Mouse (Mus musculus): ENCODE data around the gene Zfyve9.
"Not testable (repeated sequence)": the region's sequence is repeated elsewhere in the genome, so short reads cannot be mapped to it uniquely, and the experiment has no call there.

Zfyve9 gene

DNA sequence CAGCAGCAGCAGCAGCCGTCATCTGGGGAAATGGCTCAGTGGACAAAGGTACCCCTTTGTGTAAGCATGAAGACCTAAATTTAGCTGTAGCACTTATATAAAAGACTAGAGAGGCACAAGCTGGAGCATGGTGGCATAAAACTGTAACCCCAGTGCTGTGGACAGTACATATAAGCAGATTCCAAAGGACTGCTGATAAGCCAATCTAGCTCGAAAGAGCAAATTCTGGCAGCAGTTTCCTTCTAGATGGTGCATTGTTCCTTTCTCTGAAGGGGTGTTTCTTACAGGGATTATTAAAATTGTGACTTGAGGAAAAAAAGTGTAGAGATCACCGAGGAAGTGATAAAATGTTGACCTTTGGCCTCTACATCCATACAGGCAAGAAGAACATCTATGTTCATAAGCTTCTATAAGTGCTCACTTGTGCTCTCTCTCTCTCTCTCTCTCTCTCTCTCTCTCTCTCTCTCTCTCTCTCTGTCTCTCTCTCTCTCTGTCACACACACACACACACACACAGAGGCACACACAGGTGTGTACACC is 59.3 kb downstream of the Zfyve9 start:
- DNase-seq (ENCODE audit: low read depth, low spot score), result no peak

DNA sequence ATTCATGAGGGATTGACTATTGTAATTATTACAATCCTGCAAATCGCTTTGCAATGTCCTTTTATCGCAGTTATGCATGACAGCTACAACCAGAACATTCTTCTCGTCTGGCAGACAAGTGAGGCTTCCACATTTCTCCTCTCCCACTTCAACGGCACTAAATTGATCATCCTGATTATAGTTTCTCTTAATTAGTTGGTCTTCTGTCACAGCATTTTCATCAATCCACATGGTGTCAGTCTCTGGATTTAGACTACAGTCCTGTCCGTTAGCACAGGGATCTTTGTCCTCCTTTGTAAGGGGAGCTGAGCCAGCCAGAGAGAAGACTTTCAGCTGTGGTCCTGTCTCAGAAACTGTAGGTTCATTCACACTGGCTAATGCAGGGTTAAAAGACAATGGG is 61.2 kb downstream of the Zfyve9 start, which contains the start of gene 3110021N24Rik:
Gene 3110021N24Rik, plus strand, starts transcription at position 301 of the 400 bp plus-strand sequence.
- DNase-seq (ENCODE audit: low read depth, low spot score), result no peak

DNA sequence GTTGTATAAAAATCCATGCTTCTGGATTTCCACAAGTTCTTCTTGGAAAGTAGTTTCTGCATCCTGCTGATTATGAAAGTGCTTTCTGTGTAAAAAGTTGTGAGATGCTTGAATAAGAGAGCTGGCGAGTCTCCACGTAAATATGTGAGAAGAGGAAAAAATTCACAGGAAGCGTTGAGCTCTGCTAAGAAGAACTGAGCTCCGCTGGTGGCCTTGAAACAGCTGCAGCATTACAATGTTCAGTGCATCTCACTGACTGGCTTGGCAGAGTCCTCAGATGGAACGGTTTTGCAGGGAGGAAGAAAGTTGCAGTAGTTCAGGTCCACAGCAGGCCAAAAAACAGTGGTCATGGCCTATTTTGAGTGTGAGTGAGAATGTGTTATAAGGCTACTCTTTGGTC is 72.4 kb downstream of the Zfyve9 start:
- no peak for DNase-seq (ENCODE audit: low read depth, low spot score)

DNA sequence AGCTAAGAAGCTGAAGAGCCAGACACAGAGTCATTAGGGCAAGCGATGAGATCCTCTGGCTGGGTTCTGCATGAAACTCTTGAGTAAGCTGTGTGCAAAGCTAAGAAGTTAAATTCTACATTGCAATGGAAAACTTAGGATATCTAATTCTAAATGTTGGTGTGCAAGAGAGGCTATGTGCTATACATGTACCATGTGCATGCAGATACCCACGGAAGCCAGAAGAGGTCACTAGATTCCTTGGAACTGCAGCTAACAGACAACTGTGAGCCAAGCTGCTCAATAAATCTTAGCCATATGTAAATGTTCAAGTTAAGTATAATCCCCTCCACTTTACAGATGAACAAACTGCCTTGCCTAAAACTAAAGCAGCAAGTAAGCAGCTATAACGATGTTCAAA is 83.7 kb downstream of the Zfyve9 start:
- peak; percentile 18 for DNase-seq (ENCODE audit: low read depth, low spot score)

DNA sequence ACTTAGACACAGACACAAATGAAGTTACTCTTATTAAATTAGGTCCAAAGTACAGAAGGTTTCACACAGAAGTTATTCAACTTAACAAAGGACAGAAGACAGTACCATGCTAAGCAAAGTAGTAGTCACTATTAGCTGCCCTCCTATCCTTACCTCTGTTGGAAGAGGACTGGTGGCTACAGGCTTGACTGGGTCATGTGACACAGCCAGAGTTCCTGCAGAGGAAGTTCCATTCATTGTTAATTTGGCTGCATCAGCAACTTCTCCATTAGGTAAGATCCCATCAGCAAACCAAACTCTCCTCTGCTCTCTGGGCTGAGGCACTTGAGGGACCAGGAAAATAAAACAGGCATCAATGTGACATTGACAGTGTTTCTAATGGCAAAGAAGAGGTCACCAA is 89.1 kb downstream of the Zfyve9 start:
- no peak for DNase-seq (ENCODE audit: low read depth, low spot score)

DNA sequence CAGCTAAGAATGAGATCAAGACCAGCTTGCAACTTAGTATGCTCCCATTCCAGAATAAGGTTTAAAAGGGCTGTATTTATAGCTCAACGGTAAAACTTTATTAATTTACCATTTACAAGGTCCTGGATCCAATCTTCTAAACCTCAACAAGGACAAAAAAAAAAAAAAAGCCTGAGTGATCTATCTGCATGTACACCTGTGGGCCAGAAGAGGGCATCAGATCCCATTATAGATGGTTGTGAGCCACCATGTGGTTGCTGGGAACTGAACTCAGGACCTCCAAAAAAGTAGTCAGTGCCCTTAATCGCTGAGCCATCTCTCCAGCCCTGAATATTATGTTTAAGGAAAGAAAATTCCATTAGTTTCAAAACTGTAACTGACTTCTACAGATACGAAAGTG is 90.1 kb downstream of the Zfyve9 start:
- DNase-seq (ENCODE audit: low read depth, low spot score), result no peak

DNA sequence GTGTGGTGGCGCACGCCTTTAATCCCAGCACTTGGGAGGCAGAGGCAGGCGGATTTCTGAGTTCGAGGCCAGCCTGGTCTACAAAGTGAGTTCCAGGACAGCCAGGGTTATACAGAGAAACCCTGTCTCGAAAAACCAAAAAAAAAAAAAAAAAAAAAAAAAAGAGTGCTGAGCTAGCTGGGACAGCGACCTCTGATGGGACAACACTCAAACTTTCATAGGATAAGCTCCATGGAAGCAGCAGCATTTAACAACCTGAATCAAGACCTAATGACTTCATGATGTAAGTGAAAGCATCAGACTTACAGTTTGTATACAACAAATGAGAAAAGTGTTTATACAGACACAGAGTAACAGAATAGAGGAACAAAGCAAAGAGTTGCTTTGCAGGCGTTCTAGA is 93.5 kb downstream of the Zfyve9 start:
- not testable (repeated sequence) for DNase-seq (ENCODE audit: low read depth, low spot score)

DNA sequence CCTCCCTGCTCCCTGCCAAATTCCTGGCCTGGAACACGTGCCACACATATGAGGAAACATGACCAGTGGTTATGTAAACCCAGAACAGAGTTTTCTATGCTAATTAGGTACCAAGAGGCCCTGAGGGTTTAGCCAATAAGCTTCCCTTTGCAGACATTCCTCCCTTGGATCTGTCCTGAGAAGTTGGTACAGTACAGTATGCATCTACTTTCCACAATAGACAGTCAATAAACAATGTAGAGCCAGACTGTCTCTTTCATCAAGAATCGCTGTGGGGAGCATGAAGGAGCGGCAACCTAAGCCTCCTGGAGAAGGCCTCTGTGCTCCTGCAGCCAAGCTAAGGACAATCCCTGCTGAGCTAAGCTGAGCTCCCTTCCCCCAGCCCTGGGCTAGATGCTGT is 94.4 kb downstream of the Zfyve9 start:
- no peak for DNase-seq (ENCODE audit: low read depth, low spot score)

DNA sequence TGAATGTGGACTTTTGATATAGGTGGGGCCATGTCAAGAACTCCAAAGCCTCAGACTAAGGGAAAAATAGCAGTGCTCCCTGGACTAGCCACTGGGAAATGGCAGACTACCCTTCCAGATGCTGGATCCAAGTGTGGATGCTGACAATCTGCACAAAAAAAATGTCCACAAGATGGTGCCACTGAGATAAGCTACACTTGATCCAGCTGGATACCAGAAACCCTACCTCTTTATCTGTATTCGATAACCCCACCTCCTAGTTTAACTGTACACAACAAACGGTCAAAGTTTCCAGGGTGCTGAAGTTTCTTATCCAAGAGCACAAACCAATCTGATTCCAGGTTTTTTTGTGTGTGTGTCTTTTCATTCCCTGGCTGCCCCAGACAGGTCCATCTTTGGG is 116.2 kb downstream of the Zfyve9 start:
- peak; percentile 17 for DNase-seq (ENCODE audit: low read depth, low spot score)

DNA sequence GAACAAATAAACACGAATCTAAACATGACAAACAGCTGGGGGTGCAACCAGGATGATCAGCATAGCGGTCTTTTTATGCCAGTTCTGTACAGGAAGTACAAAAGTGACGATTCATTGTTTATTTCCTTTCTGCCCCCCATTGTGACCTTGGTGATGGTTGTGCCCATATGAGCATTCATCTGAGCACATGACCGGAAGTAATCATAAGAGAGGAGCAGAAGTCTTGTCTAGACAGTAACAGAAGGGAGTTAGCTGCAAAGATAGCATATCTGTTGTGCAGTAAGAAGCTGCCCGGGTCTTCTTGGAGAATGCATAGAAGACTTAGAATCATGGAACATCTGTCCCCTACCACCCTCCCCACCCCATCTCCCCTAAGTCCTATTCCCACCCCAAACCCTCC is 141.8 kb downstream of the Zfyve9 start:
- no peak for DNase-seq (ENCODE audit: low read depth, low spot score)

DNA sequence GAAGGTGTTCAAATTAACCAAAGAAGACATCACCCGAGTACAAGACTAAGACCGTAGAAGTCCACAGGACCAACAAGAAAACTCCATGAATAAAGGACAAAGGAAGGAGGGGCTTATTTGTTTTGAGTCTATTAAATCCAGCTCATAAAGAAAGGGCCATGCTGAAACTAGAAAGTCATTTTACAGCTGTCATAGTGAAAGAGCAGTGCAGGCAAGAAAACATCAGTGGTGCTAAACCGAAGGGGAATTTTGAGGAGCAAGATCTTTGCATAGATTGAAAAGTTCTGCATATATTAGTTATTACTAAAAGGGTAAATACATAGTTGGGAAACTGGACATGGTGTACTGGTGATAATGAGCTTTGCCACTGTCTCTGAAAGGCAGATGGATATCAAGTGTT is 142.9 kb downstream of the Zfyve9 start:
- DNase-seq (ENCODE audit: low read depth, low spot score), result no peak

DNA sequence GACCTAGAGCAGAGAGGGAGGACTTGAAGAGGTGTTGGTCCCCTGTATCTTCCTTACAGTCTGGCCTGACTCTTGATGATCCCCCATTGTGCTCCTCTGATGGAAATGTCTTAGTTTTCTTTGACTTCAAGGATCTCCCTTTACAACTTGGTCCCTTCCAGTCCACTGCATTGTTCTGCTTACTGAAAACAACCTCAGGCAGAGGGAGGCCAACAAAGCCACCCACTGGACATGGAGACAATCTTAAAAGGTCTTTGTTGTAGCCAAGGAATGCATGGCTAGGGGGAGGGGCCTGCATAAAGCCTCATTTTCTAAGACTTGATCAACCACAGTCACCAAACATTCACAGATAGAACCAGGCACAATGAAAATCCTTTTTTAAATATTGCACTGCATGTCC is 145.5 kb downstream of the Zfyve9 start:
- DNase-seq (ENCODE audit: low read depth, low spot score), result no peak

DNA sequence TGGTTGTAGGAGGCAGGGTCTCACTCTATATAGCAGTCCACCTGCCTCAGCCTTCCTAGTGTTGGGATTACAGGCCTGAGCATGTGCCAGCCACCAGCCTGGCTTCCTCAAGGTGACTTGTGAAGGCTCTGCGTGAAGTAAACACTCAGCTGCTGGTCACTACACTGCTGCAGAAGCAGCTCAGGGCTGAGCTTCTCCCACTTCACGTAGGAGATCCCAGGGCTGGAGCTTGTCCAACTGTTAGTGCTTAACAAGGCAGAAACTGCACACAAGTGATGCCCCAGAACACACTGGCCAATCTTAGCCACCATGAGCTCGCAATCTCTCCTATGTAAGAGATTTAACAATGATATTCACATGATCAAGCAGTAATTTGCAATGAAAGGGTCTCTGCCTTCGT is 145.9 kb downstream of the Zfyve9 start:
- DNase-seq (ENCODE audit: low read depth, low spot score), result no peak

DNA sequence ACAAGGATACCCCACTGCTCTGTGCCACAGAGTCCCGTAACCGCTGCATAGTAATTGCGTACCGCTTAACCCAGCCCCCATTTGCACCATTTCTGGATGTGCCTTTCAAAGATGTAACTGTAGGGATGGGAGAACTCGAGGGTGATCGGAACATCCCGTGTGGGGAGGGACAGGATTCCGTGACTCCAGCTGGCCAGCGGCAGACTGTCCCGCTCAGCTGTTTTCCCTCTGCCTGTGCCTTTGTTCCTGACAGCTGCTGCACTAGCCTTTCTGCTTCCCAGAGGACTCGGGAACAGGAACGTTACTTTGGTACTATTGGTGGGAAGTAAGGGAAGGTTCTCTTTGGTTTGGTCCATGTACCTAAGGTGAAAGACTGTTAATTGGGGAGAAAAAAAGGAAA is 146.9 kb downstream of the Zfyve9 start:
- no peak for DNase-seq (ENCODE audit: low read depth, low spot score)

DNA sequence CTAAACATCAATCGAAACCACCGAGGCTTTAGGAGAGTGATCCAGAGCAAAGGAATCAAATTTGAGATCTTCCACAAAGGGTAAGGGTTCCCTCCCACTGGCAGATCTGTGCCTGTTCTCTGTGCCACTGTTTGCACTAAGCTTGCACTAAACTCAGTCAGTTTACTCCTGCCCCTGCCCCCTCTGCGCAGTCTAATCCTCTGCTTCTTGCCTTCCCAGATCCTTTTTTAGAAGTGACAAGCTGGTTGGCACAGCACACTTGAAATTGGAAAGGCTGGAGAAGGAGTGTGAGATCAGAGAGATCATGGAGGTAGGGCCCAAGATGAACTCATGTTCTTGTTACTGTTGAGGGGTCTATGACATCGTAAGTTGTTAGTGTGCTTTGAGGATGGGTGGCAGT is 149.0 kb downstream of the Zfyve9 start:
- no peak for DNase-seq (ENCODE audit: low read depth, low spot score)

DNA sequence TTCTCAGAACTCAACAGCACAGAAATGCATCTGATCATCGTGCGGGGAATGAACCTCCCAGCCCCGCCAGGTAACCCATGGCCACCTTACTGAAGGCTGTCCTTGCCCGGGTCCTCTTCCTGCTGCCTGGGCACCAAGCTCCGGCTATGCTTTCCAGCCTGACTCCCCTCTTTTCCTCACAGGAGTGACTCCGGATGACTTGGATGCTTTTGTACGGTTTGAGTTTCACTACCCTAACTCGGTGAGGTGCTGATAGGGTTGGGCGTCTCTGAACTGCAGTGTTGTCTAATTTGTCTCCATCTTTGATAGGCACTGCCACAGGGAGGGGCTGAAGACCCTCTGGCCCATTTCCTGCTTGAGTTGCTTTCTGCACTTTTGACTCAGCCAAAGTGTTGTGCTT is 150.5 kb downstream of the Zfyve9 start:
- DNase-seq (ENCODE audit: low read depth, low spot score), result no peak

DNA sequence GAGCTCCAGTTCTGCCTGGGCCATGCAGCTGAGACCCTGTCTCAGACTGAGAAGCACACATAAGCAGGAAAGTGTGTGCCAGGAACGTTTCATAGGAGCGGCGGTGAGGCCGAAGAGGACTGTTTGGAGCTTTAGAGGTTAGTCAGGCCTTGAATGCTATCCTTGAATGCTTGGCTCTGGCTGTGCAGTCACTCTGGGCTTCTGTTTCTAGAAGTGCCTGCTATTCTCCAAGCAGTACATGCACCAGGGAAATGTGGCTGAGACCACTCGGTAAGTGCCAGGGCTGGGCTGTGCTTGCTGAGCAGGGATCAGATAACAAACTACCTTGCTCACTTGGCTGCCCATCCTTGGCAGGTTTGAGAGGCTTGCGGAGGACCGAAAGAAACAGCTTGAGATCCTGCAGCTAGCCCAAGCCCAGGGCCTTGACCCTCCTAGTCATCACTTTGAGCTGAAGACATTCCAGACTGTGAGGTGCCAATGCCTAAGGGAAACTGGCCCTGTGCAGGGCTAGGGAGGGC is 151.2 kb downstream of the Zfyve9 start:
- DNase-seq (ENCODE audit: low read depth, low spot score), result no peak

DNA sequence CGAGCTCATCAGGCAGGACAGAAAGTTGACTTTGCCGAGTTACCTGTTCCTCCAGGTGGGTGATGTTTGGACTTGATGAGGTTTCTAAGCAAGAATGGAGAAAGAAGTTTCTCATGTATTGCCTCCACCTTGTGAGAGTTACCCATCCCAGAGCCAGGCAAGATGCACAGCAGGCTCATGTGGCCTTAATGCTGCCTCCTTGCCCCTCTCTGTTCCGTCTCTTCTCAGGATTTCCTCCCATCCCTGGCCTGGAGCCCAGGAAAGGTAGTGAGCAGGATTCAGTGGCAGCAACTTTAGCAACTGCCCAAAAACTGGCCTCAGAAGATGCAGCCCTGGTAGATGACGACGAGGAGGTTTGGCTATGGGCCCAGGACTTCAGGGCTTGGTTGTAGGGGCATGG is 153.5 kb downstream of the Zfyve9 start:
- DNase-seq (ENCODE audit: low read depth, low spot score), result no peak

DNA sequence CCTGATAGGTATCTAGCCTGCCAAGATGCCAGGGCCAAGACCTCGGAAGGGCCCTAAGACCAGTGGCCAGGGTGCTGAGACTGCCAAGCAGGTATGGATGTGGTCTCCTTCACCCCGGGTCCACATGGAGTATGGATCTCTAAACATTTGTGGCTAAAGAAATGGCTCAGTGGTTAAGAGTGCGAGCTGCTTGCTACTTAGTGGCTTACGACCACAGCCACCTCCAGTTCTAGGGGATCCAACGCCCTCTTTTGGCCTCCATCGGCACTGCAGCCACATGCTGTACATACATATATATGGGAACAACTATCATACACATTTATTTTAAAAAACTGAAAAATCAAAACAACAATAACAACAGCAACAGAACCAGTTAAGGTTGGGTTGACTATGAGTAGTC is 159.1 kb downstream of the Zfyve9 start:
- DNase-seq (ENCODE audit: low read depth, low spot score), result no peak

DNA sequence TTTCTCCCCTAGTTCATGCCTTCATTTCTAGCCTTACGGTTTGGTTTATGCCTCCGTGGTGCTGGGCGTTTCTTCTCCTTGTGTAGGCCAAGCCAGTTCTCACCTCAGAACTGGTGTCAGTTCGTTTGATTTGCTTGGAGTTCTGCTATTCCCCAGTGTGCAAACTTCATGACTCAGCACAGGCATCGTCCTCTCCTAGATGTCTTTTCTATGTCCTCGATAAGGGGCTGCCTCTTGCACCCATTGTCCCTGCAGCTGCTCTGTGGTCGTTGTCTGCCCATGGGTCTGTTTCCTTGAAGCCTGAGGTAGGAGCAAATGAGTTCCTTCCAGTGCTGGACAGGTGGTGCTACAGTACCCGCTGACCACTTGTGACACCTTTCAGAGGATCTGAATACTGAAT is 160.1 kb downstream of the Zfyve9 start:
- peak; percentile 6 for DNase-seq (ENCODE audit: low read depth, low spot score)

DNA sequence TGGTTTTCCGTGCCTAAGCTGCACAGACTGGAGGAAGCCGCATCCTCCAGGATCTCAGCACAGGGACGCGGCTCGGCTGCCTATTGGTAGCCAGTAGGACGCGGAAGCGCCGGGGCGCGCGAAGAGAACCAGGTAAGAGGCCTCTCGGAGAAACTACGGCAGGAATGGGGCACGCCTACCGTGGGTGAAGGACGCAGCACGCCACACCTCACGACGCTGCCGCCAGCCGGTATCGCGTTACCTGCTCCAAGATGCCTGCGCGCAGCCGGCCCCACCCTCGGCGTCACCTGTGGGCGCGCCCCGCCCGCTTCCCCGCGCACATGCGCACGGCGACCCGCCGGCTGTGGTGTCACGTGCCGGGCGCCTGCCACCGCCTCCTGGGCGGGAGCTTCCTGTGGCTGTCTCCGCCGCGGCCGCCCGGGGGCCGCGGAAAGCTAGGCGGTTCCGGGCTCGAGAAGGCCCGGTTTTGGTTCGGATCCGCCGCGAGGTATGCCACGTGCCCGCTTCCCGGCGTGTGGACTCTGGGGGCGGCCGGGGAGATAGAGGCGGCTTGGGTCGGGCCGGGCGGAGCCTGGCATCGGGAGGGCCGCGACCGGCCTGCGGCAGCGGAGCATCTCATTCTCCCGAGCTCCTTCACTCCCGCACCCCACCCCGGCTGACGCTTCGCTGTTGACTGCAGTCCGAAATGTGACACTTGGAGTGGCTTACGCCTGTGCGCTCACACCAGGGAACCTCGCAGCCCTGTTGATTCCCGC is 160.8 kb downstream of the Zfyve9 start, which contains the start of gene Cc2d1b:
Gene Cc2d1b, plus strand, starts transcription at position 354 of the 755 bp plus-strand sequence.
- peak; percentile 91 for DNase-seq (ENCODE audit: low read depth, low spot score)

DNA sequence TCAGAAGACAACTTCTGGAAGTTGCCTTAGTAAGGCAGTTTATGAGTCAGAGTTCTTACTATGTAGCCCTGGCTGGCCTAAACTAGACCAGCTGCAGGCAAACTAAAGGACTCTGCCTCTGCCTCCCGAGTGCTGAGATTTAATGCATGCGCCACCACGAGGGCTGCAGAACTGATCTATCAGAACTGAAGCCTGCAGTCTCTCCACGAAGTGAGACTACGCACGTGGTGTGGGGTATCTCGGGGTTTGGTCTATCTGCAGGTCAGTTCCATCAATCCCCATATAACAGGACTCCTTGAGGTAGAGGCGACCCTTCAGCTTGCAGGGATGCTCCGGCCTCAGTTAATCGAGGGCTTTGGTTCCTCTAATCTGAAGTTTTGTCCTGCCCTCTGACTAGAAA is 161.4 kb downstream of the Zfyve9 start:
- DNase-seq (ENCODE audit: low read depth, low spot score), result peak; percentile 33

DNA sequence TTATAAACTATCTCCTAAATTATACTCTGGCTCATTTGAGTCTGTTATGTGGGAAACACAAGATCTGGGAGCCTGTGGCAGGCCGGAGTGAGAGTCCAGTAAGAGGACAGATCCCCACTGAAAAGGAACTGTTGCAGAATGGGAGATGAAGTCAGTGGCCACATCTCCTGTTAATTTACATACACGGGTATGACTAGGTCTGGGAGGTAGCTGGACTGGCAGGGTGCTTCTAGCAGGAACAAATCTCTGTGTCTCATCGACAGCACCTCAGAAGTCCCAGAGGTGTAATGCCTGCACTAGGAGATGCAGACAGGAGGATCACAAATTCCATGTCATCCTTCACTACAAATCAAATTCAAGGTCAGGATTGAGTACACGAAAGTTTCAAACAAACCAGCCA is 162.0 kb downstream of the Zfyve9 start:
- DNase-seq (ENCODE audit: low read depth, low spot score), result no peak

Data from forelimb bud, embryonic 11.5 days (tissue).